Mouse (Mus musculus): ENCODE results near the gene BC067074.

DNA sequence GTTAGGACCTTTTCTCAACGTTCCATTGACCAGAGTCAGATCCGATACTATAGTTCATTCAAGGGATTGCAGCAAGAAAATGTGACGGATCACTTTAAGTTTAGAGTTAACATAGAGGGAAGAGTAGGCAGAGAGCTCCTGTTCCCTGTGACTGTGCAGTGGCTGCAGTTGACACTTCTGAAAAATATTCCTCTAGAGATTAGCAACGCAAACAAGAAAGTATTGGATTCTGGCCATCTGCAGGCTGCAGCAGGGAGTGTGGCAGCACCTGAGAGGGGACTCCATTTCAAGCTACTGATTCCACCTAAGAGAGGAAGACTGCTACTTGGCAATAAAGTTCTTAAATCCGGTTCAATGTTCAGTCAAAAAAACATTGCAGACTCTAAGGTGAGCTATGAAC is 26.6 kb downstream of the BC067074 start:
- TF ChIP-seq MAX (IDR thresholded peaks at IDR 0.05; ENCODE audit: low read depth) = no peak
- TF ChIP-seq USF1 (IDR thresholded peaks at IDR 0.05; ENCODE audit: low read depth) = no peak
- TF ChIP-seq E2F4 (IDR thresholded peaks at IDR 0.05; ENCODE audit: insufficient read depth) = no peak
- no peak for TF ChIP-seq POLR2AphosphoS2 (IDR thresholded peaks at IDR 0.05; ENCODE audit: insufficient read length, low read depth)
- no peak for TF ChIP-seq TCF12 (IDR thresholded peaks at IDR 0.05; ENCODE audit: insufficient read depth, poor library complexity, severe bottlenecking)
- TF ChIP-seq POLR2A (IDR thresholded peaks at IDR 0.05; ENCODE audit: insufficient read length, low read depth) = no peak
- TF ChIP-seq MYOG (IDR thresholded peaks at IDR 0.05; ENCODE audit: control insufficient read depth in 1 of 3, insufficient read depth in 1 of 3, insufficient read length in 2 of 3, low read depth in 2 of 3) = no peak
- no peak for TF ChIP-seq REST (IDR thresholded peaks at IDR 0.05; ENCODE audit: insufficient read depth, insufficient read length)
- TF ChIP-seq CEBPB (IDR thresholded peaks at IDR 0.05; ENCODE audit: insufficient read depth, poor library complexity, severe bottlenecking) = no peak

Measured in myocyte (in vitro differentiated cells).